Mouse (Mus musculus) right cerebral cortex, postnatal 4 days (tissue): Measurements from ENCODE around the gene Nav3.
A peak's percentile ranks its signal among the peaks of the same experiment; 100 is the strongest.

Experiments
- DNase-seq: peaks from one replicate; pipeline ENCODE4 v3.0.0-alpha.2; 2022

The Nav3 gene

DNA sequence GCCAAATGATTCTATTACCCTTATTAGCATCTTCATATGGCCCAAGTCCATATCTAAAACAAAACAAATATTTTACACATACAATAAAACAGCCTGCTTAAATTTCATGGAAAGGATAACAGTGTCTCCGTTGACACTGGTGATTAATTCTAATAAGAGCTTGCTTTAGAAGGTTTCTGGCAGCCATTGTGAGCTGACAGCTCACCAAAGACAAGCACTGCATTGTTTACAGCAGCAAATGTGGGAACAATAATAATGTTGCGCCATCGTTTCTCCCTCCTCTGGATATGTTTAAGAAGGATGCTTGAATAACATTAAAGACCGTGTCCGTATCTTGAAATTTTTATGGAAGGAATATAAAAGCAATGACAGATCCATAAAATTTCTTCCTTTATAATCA, 280.1 kb downstream of the Nav3 start:
- no peak for DNase-seq

DNA sequence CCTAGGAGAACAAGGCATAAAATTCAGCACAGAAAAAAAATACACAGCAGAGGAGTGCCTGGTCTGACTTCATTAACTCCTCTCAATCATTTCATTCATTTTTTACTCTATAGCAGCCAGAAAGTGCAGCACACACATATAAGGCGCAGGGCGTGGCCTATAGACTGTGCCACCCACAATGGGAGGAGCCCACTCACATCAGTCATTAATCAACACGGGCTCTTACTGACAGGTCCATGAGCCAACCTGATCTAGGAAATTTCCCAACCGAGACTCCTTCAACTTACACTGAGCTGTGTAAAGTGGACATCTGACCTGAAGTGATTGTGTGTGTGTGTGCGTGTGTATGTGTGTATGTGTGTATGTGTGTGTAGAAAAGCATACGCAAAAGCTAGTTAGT, 286.6 kb downstream of the Nav3 start:
- no peak for DNase-seq

DNA sequence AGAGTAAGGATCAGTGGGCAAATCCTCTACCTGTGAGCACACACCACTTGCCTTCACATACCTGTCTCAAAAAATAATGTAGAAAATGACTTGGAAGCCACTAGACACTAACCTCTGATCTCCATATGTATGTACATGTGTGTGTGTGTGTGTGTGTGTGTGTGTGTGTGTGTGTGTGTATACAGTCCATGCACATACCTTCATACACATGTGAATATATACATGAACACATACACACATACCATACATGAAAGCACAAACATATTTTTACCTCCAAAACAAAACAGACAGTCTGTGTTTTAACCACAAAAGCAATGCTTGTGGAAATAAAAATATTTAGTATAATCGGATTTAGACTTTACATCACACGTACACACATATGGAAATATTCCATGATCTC, 287.1 kb downstream of the Nav3 start:
- no peak for DNase-seq

DNA sequence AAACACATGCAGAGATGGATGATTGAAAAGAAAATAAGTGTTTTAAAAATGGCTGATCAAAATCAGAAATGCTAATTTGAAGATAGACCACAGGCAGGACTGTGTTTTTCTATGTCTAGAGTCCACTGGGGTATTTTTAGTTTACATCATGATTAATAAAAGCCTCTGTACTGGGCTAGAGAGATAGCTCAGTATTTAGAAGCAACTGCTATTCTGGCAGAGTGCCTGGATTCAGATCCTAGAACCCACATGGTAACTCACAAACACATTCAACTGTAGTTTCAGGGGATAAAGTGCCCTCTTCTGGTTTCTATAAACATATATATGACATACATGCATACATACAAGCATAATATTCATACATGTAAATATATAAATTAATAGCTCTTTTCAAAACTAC, 293.4 kb downstream of the Nav3 start:
- no peak for DNase-seq

DNA sequence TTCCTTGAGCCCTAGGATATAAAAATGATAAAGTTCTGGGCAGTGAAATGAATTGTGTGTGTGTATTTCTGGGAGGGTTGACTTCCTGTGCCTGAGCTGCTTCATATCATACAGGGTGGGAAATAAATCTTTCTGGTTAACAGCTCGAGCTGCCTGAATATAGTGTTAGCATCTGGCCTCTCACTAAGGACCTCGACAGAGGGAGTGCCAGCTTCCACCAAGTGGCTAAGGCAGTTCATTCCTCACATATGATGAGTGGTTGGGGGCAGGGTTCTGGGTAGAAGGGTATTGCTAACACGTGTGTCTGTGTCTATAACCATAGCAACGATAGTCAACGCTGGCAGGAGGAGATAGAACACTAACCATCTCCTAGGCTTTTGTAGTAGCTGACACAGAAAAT, 295.1 kb downstream of the Nav3 start:
- no peak for DNase-seq

DNA sequence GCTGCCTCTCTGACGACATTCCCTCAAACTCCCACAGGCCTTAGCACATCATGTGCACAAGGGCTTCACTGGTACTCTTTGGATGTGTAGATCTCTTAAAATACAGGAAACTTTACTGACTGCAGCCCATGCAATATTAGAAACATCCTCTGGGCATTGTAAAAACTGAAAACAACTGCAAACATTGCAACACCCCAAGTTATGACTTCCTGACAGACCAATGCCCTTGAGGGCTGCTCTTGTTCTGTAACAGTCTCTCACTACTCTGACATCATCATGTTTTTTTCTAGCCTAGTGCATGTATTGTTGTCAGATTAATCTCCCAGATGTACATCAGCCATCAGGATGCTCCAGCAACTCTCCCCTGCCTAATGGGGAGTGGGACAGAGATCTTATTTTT, 296.5 kb downstream of the Nav3 start:
- no peak for DNase-seq

DNA sequence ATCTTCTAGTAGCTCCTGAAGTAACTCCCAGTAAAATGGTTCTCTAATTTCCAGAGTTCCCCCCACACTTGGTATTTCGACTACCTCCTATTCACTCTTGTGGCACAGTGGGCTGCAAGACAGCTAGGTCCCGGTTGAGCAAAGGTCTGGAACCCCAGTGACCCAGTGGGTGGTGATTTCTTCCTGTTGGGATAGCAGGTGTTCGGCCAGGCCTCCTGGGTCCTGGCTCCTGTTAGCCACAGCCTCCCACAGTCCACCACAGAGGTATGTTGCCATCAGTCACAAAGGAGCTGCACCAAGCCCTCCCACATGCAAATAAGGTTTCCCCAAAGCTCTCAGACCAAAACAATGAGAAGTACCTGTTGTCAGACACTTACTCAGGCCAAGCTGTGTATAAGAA, 297.9 kb downstream of the Nav3 start:
- DNase-seq: no peak

DNA sequence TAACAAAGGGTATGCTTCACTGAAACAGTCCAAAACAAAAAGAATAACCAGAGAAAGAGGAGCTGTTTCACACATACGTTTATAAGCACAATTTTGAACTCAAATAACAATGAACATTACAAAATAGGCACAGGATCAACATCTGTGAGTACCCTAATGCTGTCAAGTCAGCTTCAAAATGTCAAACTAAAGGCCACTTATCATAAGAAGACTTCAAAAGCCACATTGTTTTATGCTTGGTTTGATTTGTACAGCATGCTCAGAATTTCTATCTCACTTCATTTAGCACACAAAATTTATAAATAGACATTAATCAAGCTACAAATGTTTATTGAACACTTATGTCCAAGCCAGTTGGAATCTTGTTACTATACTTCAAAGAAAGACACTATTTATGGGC, 299.6 kb downstream of the Nav3 start:
- no peak for DNase-seq

DNA sequence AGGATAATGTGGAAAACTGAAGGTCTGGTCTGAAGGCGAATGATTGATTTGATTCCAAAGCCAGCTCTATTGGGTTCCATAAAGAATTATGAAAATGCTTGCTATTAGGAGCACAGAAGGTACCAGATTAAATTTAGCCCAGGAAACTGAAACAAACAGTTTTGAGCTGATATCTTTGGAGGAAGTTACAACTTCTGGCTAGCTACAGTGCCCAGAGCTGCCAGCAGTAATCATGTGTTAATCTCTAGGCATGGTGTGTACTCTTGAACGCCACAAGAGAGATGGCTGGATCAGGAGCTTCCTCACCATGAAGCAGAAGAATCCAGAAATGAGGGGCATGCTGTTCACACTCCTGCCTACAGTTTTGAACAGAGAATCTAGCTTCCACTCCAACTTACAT, 300.5 kb downstream of the Nav3 start:
- no peak for DNase-seq

DNA sequence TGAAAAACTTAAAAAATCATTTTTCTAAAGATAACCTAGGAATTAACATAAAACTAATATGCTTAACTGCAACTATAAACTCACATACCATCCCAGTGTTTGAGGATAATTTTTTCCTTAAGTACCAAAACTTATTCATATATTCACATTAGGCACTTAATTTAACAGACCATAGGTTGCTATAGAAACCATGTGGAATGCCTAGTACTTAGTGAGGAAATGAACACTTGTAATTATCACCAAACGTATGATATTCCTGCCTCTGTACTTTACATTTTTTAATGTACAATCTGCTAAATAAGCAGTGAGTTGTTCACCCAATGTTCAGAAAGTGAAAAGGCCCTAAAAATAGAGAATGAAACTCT, 301.1 kb downstream of the Nav3 start:
- no peak for DNase-seq

DNA sequence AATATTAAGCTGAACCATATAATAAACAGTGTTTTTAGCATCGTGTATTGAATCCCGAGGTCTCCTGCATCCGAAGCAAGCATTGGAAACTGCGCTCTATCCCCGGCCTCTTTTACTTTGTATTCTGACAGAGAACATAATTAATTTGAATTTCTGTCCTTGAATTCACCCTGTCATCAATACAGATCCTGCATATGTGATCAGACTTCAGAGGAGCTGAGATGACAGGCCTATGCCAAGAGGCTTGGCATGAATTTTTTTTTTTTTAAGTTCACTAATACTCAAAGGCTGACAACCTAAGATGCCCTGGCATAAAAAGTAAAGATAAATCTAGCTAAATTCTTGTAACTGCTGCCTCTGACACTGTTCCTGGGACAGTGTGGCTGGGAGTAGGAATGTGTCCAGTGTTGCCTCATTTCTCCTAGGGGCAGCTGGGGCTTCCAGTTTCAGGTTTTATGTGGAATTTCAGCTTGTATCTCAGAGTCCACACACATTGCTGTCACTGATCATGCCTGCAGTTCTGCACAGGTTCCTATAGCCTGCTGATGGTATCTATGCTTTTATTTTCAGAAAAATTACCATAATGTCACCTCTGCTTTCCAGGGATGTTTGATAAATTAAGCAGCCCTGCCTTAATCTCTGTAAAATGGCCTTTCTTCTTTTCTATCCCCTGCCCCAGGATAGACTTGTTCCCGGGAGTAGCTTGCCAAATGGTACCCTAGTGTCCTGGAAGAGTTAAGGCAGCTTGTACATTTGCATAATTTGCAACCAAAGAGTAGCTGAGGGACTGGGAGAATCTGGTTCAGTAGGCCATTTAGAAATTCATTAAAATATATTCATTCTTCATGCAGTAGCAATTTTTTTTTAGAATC, 301.8 kb downstream of the Nav3 start:
- DNase-seq: no peak

DNA sequence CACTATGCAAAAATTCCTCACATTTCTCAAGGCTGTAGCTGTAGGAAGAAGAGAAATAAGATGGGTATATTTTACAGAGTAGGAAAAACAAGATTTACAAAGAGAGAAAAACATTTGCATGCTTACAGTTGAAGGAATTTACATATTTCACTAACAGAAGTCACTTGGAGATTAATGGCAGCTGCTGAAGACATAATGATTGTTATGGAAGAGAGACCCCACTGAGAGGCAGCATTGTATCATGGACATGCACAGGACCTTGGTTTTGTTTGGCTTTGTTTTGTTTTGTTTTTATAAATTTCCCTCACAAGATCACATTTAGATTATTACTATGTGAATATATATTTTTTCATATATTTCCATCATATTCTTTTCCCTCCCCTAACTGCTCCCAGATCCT, 335.4 kb downstream of the Nav3 start:
- DNase-seq: no peak

DNA sequence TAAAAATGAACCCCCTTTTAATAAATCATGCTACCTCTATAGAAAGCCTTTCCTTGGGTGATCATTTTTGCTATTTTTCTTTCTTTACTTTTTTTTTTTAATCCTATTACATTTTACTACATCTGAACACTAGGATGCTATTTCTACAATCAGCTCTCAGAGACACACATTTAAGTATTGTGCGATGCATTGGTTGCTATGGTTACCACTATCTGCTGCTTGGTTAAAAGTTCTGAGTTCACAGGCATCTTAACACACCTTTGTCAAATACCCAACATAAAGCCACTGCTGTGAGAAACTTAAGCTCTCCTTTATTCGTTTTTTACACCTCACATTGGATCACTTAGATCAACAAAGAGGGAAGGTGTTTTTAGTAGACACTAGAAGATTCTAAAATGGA, 338.7 kb downstream of the Nav3 start:
- no peak for DNase-seq

DNA sequence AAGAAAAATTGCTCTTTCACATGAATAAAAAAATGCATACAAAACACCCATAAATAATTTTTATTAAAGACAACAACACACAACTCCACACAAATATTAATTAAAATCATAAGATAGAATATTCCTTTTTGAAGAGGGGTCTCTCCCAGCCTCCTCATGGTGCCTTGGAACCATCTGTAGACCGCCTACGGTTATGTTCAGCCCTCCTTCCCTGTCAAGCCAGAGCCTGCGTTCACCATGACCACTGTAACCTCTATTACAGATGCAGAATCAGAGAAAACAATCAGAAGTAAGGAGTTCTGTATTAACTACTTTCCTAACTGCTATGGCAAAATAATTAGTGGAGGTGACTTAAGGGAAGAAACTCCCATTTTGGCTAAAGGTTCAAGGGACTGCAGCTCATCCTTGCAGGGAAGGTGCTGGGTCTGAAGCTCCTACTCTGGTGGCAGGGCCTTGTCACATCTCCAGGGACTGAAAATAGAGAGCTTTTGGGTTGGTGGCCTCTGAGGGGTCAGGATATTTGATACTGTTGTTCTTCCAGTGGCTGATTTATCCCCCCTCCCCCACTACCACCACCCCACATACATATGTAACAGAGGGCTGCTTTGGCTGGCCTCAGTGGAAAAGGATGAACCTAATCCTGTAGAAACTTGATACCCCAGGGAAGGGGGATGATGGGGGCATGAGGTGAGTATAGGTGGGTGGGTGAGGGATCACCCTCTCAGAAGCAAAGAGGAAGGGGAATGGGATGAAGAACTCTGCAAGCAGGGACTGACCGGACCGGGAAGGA, 343.1 kb downstream of the Nav3 start:
- DNase-seq: no peak

DNA sequence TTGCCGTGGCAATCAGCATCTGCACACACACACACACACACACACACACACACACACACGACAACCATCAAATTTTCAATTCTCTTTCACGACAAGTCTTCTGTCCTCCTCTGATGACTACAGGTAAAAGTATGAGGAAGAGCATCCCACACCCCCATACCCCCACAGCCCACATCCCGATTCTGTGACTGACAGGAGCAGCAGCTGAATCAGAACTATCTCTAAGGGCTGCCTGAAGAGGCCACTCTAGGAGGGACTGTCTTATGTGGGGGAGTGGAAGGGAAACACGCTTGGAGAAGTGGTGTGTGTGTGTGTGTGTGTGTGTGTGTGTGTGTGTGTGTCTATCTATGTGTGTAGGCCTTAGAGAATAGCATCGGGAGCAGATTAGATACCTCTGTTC, 352.7 kb downstream of the Nav3 start:
- DNase-seq: no peak

DNA sequence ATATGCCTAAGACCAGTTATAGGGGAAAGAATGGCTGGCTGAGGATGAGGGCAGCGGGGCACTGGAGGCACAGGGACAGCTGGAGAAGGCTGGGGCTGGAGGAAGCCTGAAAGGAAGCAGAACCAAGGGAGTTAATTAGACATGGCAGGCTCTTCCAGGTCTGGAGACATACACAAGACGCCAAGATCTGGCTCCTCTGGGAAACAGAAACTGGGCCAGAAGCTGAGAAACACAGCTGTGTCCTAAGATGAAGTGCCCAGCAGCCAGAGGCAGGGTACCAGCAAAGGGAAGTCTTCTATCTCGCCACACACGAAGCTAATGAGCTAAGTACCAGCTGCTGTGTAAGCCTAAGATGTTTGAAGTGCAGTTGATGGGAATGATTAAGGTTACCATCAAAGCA, 353.8 kb downstream of the Nav3 start:
- DNase-seq: no peak

DNA sequence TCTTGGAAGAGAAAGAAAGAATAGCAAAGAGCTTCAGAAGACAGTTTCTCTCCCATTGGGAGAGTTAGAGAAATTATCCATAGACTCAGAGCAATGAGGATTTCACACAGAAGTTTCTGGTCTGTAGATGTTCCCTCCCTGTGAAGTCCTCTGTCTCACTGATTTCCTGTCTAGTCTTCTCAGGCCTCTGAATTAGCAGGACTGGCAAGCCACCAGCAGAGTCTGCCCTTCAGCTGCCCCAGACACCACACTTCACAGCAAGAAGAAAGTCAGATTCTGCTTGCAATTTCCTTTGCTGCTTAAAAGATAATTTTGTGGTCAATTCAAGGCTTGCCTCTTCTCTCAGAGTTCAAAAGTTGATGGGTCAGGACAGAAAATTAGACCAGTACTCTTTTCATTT, 361.6 kb downstream of the Nav3 start:
- no peak for DNase-seq

DNA sequence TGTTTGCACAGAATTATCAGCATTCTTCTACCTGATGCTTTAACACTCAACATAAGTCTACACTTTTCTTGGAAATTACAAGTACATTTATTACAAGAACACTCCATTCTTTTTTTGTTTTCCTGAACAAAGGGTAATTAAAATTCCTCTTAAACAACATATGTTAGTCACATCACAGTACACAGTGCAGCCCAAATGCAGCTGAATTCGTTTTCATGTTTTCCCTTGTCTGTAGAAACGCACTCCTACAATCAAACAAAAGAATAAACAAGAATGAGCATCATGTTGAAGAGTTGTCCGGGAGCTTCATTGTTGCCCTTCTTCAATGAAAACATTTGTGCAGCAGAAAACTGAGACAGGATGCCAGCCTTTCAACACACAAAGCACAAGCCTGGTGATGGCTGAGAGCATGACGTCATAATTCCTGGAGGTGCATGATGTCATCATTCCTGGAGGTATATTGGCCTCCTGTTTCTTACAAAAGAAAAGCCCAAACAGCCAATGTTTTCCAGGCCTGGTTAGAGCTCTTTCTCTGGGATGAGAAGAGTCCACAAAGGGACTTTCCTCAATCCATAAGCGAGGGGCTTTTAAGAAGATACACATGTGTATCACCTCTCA, 367.5 kb downstream of the Nav3 start:
- DNase-seq: no peak

DNA sequence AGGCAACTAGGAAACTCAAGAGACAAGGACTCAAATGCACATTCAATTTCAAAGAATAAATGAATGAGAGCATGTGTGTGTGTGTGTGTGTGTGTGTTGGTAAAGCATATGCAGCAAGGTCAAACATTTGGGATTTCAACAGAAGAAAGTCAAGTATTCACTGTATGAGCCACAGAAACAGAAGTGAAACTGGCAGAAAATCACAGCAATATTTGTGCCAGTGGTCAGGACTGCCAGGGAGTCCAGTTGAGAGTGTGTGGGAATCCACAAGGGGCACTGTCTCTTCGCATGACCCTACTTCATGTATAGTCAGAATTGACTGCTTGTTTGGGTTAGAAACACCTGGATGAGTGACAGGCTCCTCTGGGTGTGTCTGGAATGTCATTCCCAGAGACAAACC, 370.1 kb downstream of the Nav3 start:
- DNase-seq: no peak

DNA sequence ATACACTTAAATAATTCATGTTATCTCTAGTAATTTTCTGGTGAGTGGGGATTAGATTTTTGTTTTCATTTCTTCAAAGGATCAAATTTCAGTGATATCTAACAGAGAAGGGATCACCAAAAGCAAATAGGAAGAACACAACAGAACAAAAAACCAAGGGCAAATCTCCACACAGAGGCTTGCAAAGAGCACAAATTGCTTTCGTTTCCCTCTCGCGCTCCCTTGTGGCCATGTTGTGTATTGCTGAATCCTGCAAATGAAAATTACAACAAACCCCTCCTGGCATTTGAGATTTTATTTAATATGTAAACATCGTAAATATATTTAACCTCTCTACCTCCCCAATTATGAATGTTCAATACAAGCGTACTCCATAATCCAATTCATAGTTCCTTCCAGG, 370.8 kb downstream of the Nav3 start:
- peak; percentile 70 for DNase-seq

DNA sequence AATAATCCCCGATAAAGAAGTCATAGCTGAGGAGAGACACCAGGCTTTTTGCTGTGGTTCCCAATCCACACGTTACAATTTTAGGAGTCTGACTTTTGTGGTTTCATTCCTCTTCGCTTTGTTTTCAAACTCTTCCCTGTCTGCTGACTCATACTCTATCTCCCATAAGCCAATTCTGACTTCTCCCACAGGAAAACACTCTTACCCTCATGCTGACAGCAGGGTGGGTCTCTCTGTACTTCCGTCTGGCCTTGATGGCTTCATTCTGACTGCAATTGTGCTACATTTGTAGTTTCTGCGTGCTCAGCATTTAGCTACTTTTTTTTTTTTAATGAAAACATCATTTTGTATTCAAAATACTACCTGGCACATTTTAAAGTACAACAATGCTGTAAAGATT, 379.4 kb downstream of the Nav3 start:
- no peak for DNase-seq

DNA sequence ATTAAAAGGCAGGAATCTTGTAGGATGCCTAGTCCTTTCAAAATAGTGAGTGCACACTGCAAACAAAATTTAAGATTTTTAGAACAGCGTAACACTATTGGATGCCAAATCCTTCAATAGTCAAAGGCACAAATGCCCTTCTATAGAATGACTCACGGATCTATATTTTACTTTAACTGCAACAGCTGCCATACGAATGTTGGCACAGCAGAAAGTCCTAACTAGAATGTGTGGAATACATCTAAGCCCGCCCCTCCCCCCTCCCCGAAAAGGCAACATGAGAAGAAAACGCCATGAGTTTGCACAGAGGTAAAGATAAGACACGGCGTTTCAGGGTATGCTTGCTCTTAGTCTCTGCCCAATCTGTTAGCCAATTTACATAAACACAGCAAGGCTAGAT, 383.6 kb downstream of the Nav3 start:
- DNase-seq: peak; percentile 11

DNA sequence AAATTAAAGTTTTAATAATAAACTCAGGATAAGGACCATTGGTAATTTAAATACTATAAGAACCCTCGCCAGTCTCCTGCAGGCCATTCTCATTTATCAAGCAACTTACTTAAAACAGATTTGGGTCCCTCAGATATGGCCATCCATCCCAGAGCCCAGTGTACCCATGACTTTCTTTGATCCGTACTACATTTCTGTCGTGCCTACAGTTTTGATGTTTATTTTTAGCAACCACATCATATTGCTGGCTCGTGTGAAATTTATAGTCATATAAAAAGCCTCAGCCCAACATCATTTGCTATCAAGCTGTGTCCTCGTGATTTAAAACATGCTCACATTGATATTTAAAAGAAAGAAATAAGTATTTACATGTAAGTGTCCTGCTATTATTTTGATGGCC, 394.8 kb downstream of the Nav3 start:
- no peak for DNase-seq

DNA sequence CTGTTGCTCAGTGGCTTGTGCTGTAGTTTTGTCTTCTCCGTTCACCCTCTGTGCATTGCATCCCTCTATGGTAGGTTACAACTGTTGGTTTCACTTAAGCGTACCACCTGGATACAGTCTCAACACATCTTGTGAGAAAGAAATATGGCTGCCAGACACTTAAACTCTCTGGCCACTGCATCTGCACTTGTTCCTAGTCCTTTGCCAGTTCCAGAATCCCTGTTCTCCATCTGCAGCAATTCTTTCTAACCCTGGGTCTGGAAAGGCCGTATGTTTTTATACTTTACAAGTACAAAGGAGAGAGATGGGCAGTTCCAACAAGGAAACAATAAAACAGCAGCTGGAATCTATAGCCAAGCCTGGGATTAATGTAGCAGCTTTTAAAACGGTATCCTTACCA, 418.5 kb downstream of the Nav3 start:
- DNase-seq: no peak
